Mouse (Mus musculus): ENCODE results near the gene Hint2. TPM values are rescaled to one million over a fixed set of nuclear protein-coding genes. Genes with fewer than 3 reads are reported as not detected.

Hint2 gene
- 236 and 326 TPM in 2 replicates for polyA plus RNA-seq (2015; fragmentation: Nextera tagmentation; extraction: Ambion mirVana)

DNA sequence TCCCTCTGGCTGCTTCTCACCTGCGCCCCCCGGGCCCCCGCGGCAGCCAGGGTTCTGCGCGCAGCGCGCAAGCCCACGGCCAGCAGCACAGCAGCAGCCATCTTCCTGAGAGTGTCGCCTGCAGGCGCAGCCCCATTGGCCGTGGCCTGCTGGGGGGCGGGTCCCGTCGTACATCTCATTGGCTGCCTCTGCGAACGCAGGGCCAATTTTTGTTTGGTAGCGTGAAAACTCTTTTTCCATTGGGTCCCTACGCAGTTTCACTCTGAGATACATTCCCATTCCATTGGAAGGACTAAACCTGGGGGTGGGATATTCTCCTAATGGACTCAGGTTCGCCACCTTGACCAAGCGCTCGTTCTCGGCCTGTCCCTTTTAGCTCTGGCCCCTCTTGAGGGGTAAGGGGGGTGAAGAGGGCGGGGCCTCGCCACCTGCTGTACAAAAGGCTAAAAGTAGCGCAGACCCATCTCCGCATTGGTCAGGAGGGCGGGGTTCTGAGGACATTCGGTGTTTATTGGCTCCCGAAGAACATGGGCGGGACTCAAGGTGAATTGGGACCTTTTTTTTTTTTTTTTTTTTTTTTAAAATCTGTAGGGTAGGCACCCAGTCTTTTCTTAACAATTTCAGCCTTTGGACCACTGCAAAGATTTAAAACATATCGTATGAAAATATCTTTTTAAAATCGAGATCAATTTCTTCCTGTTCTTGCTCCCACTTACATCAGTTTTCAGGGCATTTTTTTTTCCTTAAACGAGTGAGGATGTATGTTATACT lies at the start of gene Hint2:
Gene Hint2 (minus strand): TSS at position 128 of the 771 bp plus-strand sequence.

DNA sequence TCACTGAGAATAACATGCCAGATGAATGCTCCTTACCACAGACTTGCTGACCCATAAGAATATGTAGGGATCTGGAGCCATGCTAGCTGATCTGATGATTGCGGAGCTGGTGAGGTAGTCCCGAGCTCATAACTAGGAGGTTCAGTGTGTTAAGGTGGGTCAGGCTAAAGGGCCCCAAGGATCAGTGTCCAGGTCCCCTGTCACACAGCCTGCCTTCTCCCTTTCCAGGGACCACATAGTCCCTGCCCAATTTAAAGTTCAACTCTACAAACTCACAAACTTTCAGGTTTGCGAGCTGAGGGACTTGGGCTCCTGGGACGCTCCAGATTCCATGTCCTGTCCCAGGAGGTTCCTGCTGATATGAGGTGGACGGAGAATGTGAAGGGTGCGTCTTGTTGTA lies 44.4 kb upstream of the Hint2 start, which contains the start of gene Olfr70:
Gene Olfr70 (minus strand): TSS at position 101 of the 400 bp plus-strand sequence.

DNA sequence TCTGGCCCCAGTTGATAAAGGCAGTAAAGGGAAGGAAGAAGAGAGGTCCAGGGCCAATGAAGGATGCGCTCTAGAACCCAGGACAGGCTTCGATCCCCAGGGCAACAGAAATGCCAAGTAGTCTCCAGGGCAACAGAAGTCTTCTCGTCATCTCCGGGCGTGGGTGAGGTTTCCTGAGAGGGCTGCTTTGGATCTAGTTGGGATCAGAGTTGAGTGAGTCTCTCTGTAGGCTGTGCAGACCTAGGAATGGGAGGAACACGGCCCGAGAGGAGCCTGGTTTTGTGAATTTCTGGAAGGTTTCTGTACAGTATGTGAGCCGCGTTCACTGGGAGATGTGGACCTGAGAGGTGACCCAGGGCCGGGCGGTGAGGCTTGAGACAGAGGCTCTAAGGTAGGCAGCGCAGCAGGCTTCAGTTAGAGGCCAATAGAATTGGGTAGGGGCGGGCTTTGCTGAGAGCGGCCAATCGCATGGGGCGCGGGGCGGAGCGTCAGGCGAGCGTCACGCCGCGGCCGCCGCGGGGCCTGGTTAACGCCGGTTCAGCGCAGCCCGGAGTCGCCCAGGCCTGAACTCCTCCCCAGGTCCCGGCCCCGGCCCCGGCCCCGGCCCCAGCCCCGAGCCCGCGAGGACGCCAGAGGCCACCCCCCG lies 12.6 kb upstream of the Hint2 start, which contains the start of the genes Tmem8b and Fam221b:
Gene Tmem8b (plus strand): TSS at position 190 of the 646 bp plus-strand sequence.
Gene Fam221b (minus strand): TSS at position 364 of the 646 bp plus-strand sequence.

DNA sequence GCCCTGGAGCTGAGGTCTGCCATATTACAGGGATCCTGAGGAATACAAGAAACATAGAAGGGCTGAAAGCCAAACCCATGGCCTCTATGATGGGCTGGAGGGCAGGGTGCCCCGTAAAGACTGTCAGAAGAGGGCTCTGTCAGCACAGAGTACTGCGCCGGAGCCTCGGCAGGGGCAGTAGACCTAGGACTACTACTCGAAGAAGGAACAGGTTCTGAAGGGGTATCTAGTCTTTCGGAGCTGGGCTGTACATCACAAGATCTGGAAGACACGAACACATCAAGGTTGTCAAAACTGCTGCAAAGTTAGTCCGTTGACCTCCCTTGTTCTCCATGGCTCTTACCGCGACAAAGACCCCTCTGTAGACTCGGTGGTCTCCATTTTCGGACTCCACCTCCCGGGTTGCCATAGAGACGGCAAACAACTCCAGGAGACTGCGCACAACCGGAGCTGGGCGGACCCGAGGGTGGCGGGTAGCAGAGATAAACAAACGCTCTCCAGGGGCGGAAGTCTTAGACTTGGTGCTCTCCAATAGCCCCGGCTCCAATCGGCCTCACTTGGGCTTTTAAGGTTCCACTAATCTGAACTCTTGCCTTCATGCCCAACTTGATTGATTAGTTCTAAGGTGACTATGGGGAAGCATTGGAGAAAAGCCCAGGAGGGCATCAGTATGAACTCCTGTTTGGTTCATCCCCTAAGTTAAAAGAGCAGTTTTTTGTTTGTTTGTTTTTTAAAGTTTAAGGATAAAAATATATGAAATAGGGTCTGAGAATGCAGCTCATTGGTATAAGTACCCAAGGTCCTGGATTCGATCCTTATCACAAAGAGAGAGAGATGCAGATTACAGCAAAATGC lies 2.9 kb downstream of the Hint2 start, which contains the start of gene Spag8:
Gene Spag8 (minus strand): TSS at position 434 of the 855 bp plus-strand sequence.

DNA sequence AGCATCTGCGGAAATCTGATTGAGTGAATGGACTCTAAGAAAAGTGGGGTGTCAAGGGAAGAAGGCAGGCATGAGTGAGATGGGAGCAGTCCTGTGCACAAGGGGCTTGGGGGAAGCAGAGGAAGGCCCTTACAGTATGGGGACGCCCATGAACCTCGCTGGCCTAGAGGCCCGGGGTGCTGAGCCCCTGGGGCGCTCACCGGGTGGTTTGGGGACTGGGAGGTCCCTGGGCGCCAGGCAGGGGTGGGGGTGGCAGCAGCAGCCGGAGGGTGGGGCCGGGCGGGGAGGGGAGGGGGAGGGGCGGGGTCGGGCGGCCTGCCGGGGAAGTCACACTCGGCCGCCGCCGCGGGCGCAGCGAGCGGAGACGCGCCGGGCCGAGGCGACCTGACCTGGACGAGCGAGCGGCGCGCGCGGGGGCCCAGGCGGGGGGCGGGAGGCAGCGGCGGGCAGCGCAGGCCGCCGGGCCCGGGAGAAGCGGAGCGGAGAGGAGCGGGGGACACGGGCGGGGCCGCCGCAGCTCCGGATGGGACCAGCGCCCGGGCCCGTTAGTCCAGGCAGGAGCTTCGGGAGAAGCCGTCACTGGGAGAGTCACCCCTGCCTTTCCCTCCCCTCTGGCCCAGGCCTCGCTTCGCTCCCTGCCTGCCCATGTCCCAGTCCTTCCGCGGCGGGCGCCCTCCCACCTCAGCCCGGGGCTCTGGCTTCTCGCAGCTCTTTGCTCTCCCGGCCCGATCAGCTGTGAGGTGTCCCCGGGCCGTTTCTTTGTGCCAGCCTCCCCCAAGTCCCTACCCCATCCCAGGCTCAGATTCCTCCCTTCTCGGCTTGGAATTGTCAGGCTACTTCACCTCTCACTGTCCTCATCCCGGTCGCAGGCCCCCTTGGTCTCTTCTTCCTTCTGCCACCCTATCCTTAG lies 25.0 kb downstream of the Hint2 start, which contains the start of gene Npr2:
Gene Npr2 (plus strand): TSS at position 890 of the 910 bp plus-strand sequence.

Small RNA genes lying within 50 kb of the gene (microRNA-seq; reads per million reads assigned to microRNA genes)
- not detected for gene Gm25262 (ENCODE audit: borderline replicate concordance, insufficient number of aligned reads)

Other genes with a start within 250 kb of the Hint2 start
- 0.11 and 0.55 TPM in 2 replicates for gene Fam166b, start 227.3 kb downstream of the Hint2 start, polyA plus RNA-seq (2015; fragmentation: Nextera tagmentation; extraction: Ambion mirVana)
- gene Tesk1, start 214.5 kb downstream of the Hint2 start, polyA plus RNA-seq (2015; fragmentation: Nextera tagmentation; extraction: Ambion mirVana), result 7.3 and 7.7 TPM in 2 replicates
- gene Cd72, start 201.8 kb downstream of the Hint2 start, polyA plus RNA-seq (2015; fragmentation: Nextera tagmentation; extraction: Ambion mirVana), result 3.2 and 3.8 TPM in 2 replicates
- 0.41 TPM in 1 of 2 replicates, not detected in the other for gene Sit1, start 172.7 kb downstream of the Hint2 start, polyA plus RNA-seq (2015; fragmentation: Nextera tagmentation; extraction: Ambion mirVana)
- gene Ccdc107, start 163.6 kb downstream of the Hint2 start, polyA plus RNA-seq (2015; fragmentation: Nextera tagmentation; extraction: Ambion mirVana), result 127 and 185 TPM in 2 replicates
- gene Arhgef39, start 156.8 kb downstream of the Hint2 start, polyA plus RNA-seq (2015; fragmentation: Nextera tagmentation; extraction: Ambion mirVana), result 6.2 and 8.6 TPM in 2 replicates
- 2.2 and 3.2 TPM in 2 replicates for gene Car9, start 149.5 kb downstream of the Hint2 start, polyA plus RNA-seq (2015; fragmentation: Nextera tagmentation; extraction: Ambion mirVana)
- 81.1 and 120 TPM in 2 replicates for gene Tpm2, start 132.7 kb downstream of the Hint2 start, polyA plus RNA-seq (2015; fragmentation: Nextera tagmentation; extraction: Ambion mirVana)
- gene Creb3, start 94.1 kb downstream of the Hint2 start, polyA plus RNA-seq (2015; fragmentation: Nextera tagmentation; extraction: Ambion mirVana), result 167 and 207 TPM in 2 replicates
- gene Tln1, start 93.8 kb downstream of the Hint2 start, polyA plus RNA-seq (2015; fragmentation: Nextera tagmentation; extraction: Ambion mirVana), result 67.9 and 68.8 TPM in 2 replicates
- 12.4 and 20.5 TPM in 2 replicates for gene Rgp1, start 77.8 kb downstream of the Hint2 start, polyA plus RNA-seq (2015; fragmentation: Nextera tagmentation; extraction: Ambion mirVana)
- gene Gba2, start 77.6 kb downstream of the Hint2 start, polyA plus RNA-seq (2015; fragmentation: Nextera tagmentation; extraction: Ambion mirVana), result 9.6 and 13.0 TPM in 2 replicates
- 1.9 and 2.8 TPM in 2 replicates for gene Msmp, start 72.0 kb downstream of the Hint2 start, polyA plus RNA-seq (2015; fragmentation: Nextera tagmentation; extraction: Ambion mirVana)
- 11.2 and 13.3 TPM in 2 replicates for gene Npr2, start 24.5 kb downstream of the Hint2 start, polyA plus RNA-seq (2015; fragmentation: Nextera tagmentation; extraction: Ambion mirVana)
- gene Spag8, start 2.9 kb downstream of the Hint2 start, polyA plus RNA-seq (2015; fragmentation: Nextera tagmentation; extraction: Ambion mirVana), result 0.72 and 0.92 TPM in 2 replicates
- gene Tmem8b, start 12.5 kb upstream of the Hint2 start, polyA plus RNA-seq (2015; fragmentation: Nextera tagmentation; extraction: Ambion mirVana), result 3.6 and 4.9 TPM in 2 replicates
- gene Fam221b, start 12.7 kb upstream of the Hint2 start, polyA plus RNA-seq (2015; fragmentation: Nextera tagmentation; extraction: Ambion mirVana), result 2.9 and 3.1 TPM in 2 replicates
- not detected in 2 replicates for gene Olfr70, start 44.3 kb upstream of the Hint2 start, polyA plus RNA-seq (2015; fragmentation: Nextera tagmentation; extraction: Ambion mirVana)
- gene Olfr71, start 53.8 kb upstream of the Hint2 start, polyA plus RNA-seq (2015; fragmentation: Nextera tagmentation; extraction: Ambion mirVana), result not detected in 2 replicates
- 3.9 and 4.3 TPM in 2 replicates for gene Hrct1, start 70.7 kb upstream of the Hint2 start, polyA plus RNA-seq (2015; fragmentation: Nextera tagmentation; extraction: Ambion mirVana)
- 0.60 and 1.2 TPM in 2 replicates for gene Spaar, start 73.6 kb upstream of the Hint2 start, polyA plus RNA-seq (2015; fragmentation: Nextera tagmentation; extraction: Ambion mirVana)
- not detected in 2 replicates for gene Olfr159, start 114.5 kb upstream of the Hint2 start, polyA plus RNA-seq (2015; fragmentation: Nextera tagmentation; extraction: Ambion mirVana)
- gene Olfr156, start 167.4 kb upstream of the Hint2 start, polyA plus RNA-seq (2015; fragmentation: Nextera tagmentation; extraction: Ambion mirVana), result not detected in 2 replicates
- not detected in 2 replicates for gene Olfr157, start 183.7 kb upstream of the Hint2 start, polyA plus RNA-seq (2015; fragmentation: Nextera tagmentation; extraction: Ambion mirVana)
- not detected in 2 replicates for gene Olfr155, start 195.1 kb upstream of the Hint2 start, polyA plus RNA-seq (2015; fragmentation: Nextera tagmentation; extraction: Ambion mirVana)
- 15.1 and 19.8 TPM in 2 replicates for gene Reck, start 219.1 kb upstream of the Hint2 start, polyA plus RNA-seq (2015; fragmentation: Nextera tagmentation; extraction: Ambion mirVana)